Mouse (Mus musculus) layer of hippocampus, adult 2 months (tissue): ENCODE measurements around the gene Rxfp4. TPM values are rescaled to one million over a fixed set of nuclear protein-coding genes. Genes with fewer than 3 reads are reported as not detected.
A peak's percentile ranks its signal among the peaks of the same experiment; 100 is the strongest.

Source experiments
- DNase-seq, 2 experiments: peaks; one replicate each; pipeline ENCODE4 v3.0.0; 2022; ENCODE audit warnings: low spot score in 2 of 2
- H3K27ac ChIP-seq: fragments of 200-600 bp; 2 replicates; pipeline ENCODE4 v1.8.1; 2022
- H3K4me3 ChIP-seq: fragments of 200-600 bp; 2 replicates; pipeline ENCODE4 v1.8.1; 2022; ENCODE audit warnings: mild to moderate bottlenecking
- CTCF ChIP-seq: fragments of 200-600 bp; conservative IDR thresholded peaks from 2 replicates; pipeline ENCODE4 v1.8.1; 2022; ENCODE audit warnings: antibody characterized with exemption, mild to moderate bottlenecking, moderate library complexity
- total RNA-seq, 2 experiments: library from RNA; stranded (reverse); gene quantifications; 2 replicates each; pipeline ENCODE4 v1.2.3; 2021

The Rxfp4 gene
- total RNA-seq, 2 experiments from 2014 or later = not detected

GRCm38 (mm10) chr3:88648452-88649168 is 4.3 kb downstream of the Rxfp4 start:
- Histone ChIP-seq H3K27ac (peak overlapping the region; percentile 57; the same call in 1 of the 2 replicates), H3K4me3 (no peak overlapping the region)
- TF ChIP-seq CTCF = no peak
- DNase-seq = peak in 1 of 2 experiments; percentile 17

DNA sequence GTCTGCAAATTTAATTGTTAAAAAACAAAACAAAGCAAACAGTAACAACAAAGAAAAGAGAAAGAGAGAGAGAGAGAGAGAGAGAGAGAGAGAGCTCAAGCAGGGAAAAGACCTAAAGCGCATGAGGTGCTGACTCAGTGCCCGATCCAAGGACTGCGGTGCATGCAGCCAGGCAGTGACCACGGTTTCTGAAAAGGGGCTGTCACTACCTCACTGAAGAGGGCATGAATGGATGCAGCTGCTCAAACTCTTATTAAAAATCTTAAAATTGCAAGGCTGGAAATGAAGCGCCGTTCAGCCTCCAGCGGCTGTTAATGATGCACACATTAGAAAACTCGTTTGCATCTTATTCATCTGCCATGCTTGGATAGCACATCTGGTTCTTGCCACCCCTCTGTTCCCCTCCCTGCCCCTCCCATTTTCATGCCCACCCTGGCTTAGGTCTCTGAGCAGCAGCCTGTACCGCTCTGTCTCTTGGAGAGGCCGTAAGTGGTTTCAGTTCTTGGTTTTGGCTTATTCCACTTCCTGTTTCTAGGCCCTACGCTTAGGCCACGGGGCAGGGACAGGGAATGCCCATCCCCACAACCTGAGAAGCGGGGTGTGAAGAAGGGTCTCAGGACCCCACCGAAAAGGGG is 5.0 kb downstream of the Rxfp4 start:
- TF ChIP-seq CTCF = no peak
- H3K4me3 ChIP-seq = no peak overlapping the region
- peak overlapping the region; percentile 57; the same call in 1 of the 2 replicates for H3K27ac ChIP-seq
- peak in 1 of 2 experiments; percentile 9 for DNase-seq

- H3K27ac ChIP-seq = no peak overlapping the region
- H3K4me3 ChIP-seq = no peak overlapping the region
- no peak for TF ChIP-seq CTCF
- DNase-seq = peak in 1 of 2 experiments; percentile 8
These were observed 5.9 kb downstream of the Rxfp4 start for GRCm38 (mm10) chr3:88647076-88647475.

- no peak for TF ChIP-seq CTCF
- H3K27ac ChIP-seq = no peak overlapping the region
These were observed 6.4 kb downstream of the Rxfp4 start for GRCm38 (mm10) chr3:88646426-88646995.

DNA sequence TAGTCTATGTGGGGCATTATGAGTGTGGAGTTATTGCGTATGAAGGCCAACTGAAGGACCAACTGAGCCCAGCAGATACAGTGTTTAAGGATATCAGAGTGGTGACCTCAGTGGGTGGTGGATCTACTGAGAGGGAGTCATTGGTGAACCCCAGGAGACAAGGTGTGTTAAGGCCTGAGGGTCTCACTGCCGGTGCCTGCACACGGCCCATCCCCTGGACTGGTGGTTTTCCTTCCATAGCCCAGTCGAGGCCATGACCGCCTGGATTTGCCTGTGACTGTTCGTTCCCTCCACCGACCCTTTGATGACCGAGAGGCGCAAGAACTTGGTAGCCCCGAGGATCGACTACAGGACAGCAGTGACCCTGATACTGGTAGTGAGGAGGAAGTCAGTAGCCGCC is 7.0 kb downstream of the Rxfp4 start:
- no peak for TF ChIP-seq CTCF
- Histone ChIP-seq H3K27ac (no peak overlapping the region), H3K4me3 (no peak overlapping the region)
- no peak for DNase-seq

More at GRCm38 (mm10) chr3:88646426-88646995, 6.4 kb downstream of the Rxfp4 start:
- DNase-seq = no peak
- H3K4me3 ChIP-seq = no peak overlapping the region

GRCm38 (mm10) chr3:88643078-88643477 is 9.9 kb downstream of the Rxfp4 start:
- peak overlapping the region; percentile 5; the same call in 1 of the 2 replicates for H3K27ac ChIP-seq
- DNase-seq = no peak
- TF ChIP-seq CTCF = no peak
- H3K4me3 ChIP-seq = no peak overlapping the region

- H3K4me3 ChIP-seq = no peak overlapping the region
- no peak for DNase-seq
- H3K27ac ChIP-seq = no peak overlapping the region
- TF ChIP-seq CTCF = peak; percentile 69
These were observed 12.3 kb downstream of the Rxfp4 start for GRCm38 (mm10) chr3:88640676-88641075.

DNA sequence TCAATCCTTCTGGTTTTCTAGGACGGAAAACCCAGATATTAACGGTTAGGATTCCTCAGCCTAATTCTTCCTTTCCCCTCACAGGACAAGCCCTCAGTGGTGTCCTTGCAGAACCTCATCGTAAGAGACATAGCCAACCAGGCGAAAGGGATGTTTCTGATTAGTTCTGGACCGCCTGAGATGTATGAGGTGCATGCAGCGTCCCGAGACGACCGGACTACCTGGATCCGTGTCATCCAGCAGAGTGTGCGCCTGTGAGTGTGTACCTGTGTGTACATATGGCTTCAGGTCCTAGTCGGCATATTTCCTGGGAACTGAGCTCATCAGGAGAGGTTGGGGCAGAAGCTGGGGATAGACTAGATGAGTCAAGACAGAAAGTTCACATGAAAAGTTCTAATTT is 13.7 kb downstream of the Rxfp4 start:
- no peak for TF ChIP-seq CTCF
- Histone ChIP-seq H3K27ac (no peak overlapping the region), H3K4me3 (no peak overlapping the region)
- no peak for DNase-seq

GRCm38 (mm10) chr3:88637134-88637533 is 15.8 kb downstream of the Rxfp4 start:
- no peak for DNase-seq
- peak; percentile 56 for TF ChIP-seq CTCF
- Histone ChIP-seq H3K4me3 (no peak overlapping the region), H3K27ac (peak overlapping the region; percentile 14; the same call in 1 of the 2 replicates)

DNA sequence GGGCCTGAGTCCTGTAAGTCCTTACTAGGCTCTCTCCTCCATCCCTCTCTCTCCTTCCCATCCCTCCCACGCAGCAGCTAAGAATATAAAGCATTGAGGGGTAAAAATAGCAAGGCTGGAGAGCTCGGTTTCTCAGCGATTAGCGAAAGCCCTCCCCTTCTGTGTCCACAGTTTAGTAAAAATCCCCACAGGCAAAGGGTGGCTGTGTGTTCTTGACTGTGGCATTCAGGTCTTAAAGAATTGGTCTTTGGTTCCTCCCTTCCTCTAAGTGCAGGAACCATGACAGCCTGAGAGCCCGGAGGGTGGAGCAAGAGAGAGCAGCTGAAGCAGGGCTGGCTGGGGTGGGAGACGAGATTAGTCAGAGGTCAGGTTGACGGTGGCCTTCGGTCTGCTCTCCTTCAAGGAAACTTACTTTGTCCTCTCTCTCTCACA is 16.4 kb downstream of the Rxfp4 start:
- peak overlapping the region; percentile 14; the same call in 1 of the 2 replicates for H3K27ac ChIP-seq
- DNase-seq = no peak
- no peak for TF ChIP-seq CTCF
- H3K4me3 ChIP-seq = no peak overlapping the region

- Histone ChIP-seq H3K4me3 (no peak overlapping the region), H3K27ac (peak overlapping the region; percentile 39; the same call in 1 of the 2 replicates)
- TF ChIP-seq CTCF = no peak
- no peak for DNase-seq
These were observed 17.3 kb downstream of the Rxfp4 start for GRCm38 (mm10) chr3:88635506-88636275.

- DNase-seq = no peak
- Histone ChIP-seq H3K4me3 (peak overlapping the region; percentile 24; the same call in 1 of the 2 replicates), H3K27ac (peak overlapping the region; percentile 49; the same call in 1 of the 2 replicates)
- TF ChIP-seq CTCF = no peak
These were observed 19.9 kb downstream of the Rxfp4 start for GRCm38 (mm10) chr3:88633056-88633455.
